Mouse (Mus musculus) liver, embryonic 15.5 days (tissue): ENCODE results near the gene Psme2. TPM values are rescaled to one million over a fixed set of nuclear protein-coding genes. Genes with fewer than 3 reads are reported as not detected.

Experiments
- ATAC-seq: fragments of 200-750 bp; cut with Nextera tagmentation; 2 replicates; pipeline ENCODE4 v1.8.0; 2017; ENCODE audit warnings: moderate number of reproducible peaks, mild to moderate bottlenecking, moderate library complexity; ENCODE audit not compliant: insufficient read depth
- H3K27ac ChIP-seq: fragments of 300-500 bp; sonication (generic); replicated peaks from 2 replicates; pipeline ENCODE4 v1.5.1; 2015; ENCODE audit warnings: mild to moderate bottlenecking, inconsistent platforms
- H3K27me3 ChIP-seq: fragments of 300-500 bp; sonication (generic); 2 replicates; pipeline ENCODE4 v1.6.1; 2015; ENCODE audit warnings: mild to moderate bottlenecking, inconsistent platforms
- H3K36me3 ChIP-seq: fragments of 300-500 bp; sonication (generic); replicated peaks from 2 replicates; pipeline ENCODE4 v1.6.1; 2015; ENCODE audit warnings: moderate library complexity, mild to moderate bottlenecking, inconsistent platforms
- H3K4me1 ChIP-seq: fragments of 300-500 bp; sonication (generic); replicated peaks from 2 replicates; pipeline ENCODE4 v1.6.1; 2015; ENCODE audit warnings: inconsistent platforms
- H3K4me2 ChIP-seq: fragments of 300-500 bp; sonication (generic); 2 replicates; pipeline ENCODE4 v1.6.1; 2015; ENCODE audit warnings: moderate library complexity, mild to moderate bottlenecking, inconsistent platforms
- H3K4me3 ChIP-seq: fragments of 300-500 bp; sonication (generic); replicated peaks from 2 replicates; pipeline ENCODE4 v1.5.1; 2015; ENCODE audit warnings: mild to moderate bottlenecking, inconsistent platforms
- H3K9ac ChIP-seq: fragments of 300-500 bp; sonication (generic); 2 replicates; pipeline ENCODE4 v1.6.1; 2015; ENCODE audit warnings: moderate library complexity, mild to moderate bottlenecking, inconsistent platforms
- H3K9me3 ChIP-seq: fragments of 300-500 bp; sonication (generic); replicated peaks from 2 replicates; pipeline ENCODE4 v1.6.1; 2016; ENCODE audit warnings: inconsistent platforms
- WGBS: fragments of 180-500 bp; shearing (Covaris S2); methylation state at CpG from one replicate; pipeline ENCODE4 v1.1.7; 2015; ENCODE audit warnings: mixed read lengths; ENCODE audit not compliant: insufficient replicate concordance; 5-methylcytosine and 5-hydroxymethylcytosine counted together
- polyA plus RNA-seq: library from polyadenylated mRNA; unstranded; fragments of >200 nt; fragmentation: Nextera tagmentation; extraction: Ambion mirVana; gene quantifications from 2 replicates; pipeline ENCODE4 v1.2.1, GENCODE M21; 2015

The Psme2 gene
- polyA plus RNA-seq, 1 experiment from 2014 or later, result 191 TPM

GRCm38 (mm10) chr14:55550191-55550590 is 40.7 kb downstream of the Psme2 start:
- H3K4me2 ChIP-seq, result no peak overlapping the region
- H3K27ac ChIP-seq, result no peak overlapping the region
- ATAC-seq, result no peak
- no peaks in the 10 kb centered on the region for H3K27me3 ChIP-seq
- no peak overlapping the region for H3K9ac ChIP-seq
- 82% methylated on average over 6 of the region's 6 CpGs for WGBS
- H3K4me3 ChIP-seq, result no peak overlapping the region
- no peaks in the 10 kb centered on the region for H3K9me3 ChIP-seq
- H3K4me1 ChIP-seq, result peaks cover 6% of the 10 kb centered on the region
- peaks cover 56% of the 10 kb centered on the region for H3K36me3 ChIP-seq

- Histone ChIP-seq H3K9me3 (no peaks in the 10 kb centered on the region), H3K27me3 (no peaks in the 10 kb centered on the region), H3K4me3 (no peak overlapping the region), H3K4me2 (no peak overlapping the region), H3K4me1 (peaks cover 33% of the 10 kb centered on the region), H3K27ac (no peak overlapping the region), H3K9ac (no peak overlapping the region), H3K36me3 (peaks cover 74% of the 10 kb centered on the region)
- ATAC-seq, result no peak
- WGBS, result 89% methylated on average over 9 of the region's 9 CpGs
These were observed 46.6 kb downstream of the Psme2 start for GRCm38 (mm10) chr14:55544334-55544733.

GRCm38 (mm10) chr14:55542268-55542667 is 48.6 kb downstream of the Psme2 start:
- Histone ChIP-seq H3K27ac (peak overlapping the region; percentile 92; the same call in 1 of the 2 replicates), H3K9me3 (no peaks in the 10 kb centered on the region), H3K4me2 (peak overlapping the region; percentile 91), H3K4me3 (peak overlapping the region; percentile 74; the same call in 1 of the 2 replicates), H3K4me1 (peaks cover 39% of the 10 kb centered on the region), H3K36me3 (peaks cover 53% of the 10 kb centered on the region), H3K9ac (0 out of 2 replicates have a peak overlapping the region, but pooled peaks have one; percentile 87), H3K27me3 (no peaks in the 10 kb centered on the region)
- WGBS, result 65% methylated on average over 12 of the region's 12 CpGs
- peak; percentile 5; the same call in 1 of the 2 replicates for ATAC-seq

- 3% methylated on average over 10 of the region's 10 CpGs for WGBS
- Histone ChIP-seq H3K27me3 (no peaks in the 10 kb centered on the region), H3K4me3 (peak overlapping the region; percentile 74), H3K36me3 (peaks cover 39% of the 10 kb centered on the region), H3K9me3 (no peaks in the 10 kb centered on the region), H3K9ac (peak overlapping the region; percentile 87), H3K27ac (peak overlapping the region; percentile 92), H3K4me2 (peak overlapping the region; percentile 91), H3K4me1 (peaks cover 44% of the 10 kb centered on the region)
- peak; percentile 16 for ATAC-seq
These were observed 50.1 kb downstream of the Psme2 start for GRCm38 (mm10) chr14:55540787-55541321.

GRCm38 (mm10) chr14:55540067-55540786 is 50.7 kb downstream of the Psme2 start, which contains the start of gene Pck2:
Gene Pck2 (plus strand): TSS chr14:55540266.
- Histone ChIP-seq H3K4me1 (peaks cover 44% of the 10 kb centered on the region), H3K4me2 (peak within 1 kb of the TSS; percentile 91), H3K4me3 (peak within 1 kb of the TSS; percentile 74), H3K27ac (peak within 1 kb of the TSS; percentile 92), H3K36me3 (peaks cover 33% of the 10 kb centered on the region), H3K9me3 (no peaks in the 10 kb centered on the region), H3K9ac (peak within 1 kb of the TSS; percentile 87), H3K27me3 (no peaks in the 10 kb centered on the region)
- under 1% methylated on average over 32 of the region's 32 CpGs for WGBS
- ATAC-seq, result peak; percentile 98

Other genes with a start within 250 kb of the Psme2 start
- gene Dhrs4, start 112.4 kb downstream of the Psme2 start, polyA plus RNA-seq, result 77.8 and 86.8 TPM in 2 replicates
- gene Carmil3, start 100.5 kb downstream of the Psme2 start, polyA plus RNA-seq, result 0.28 and 0.41 TPM in 2 replicates
- gene Cpne6, start 80.7 kb downstream of the Psme2 start, polyA plus RNA-seq, result not detected in 2 replicates
- gene Nrl, start 66.1 kb downstream of the Psme2 start, polyA plus RNA-seq, result not detected in 2 replicates
- gene Pck2, start 50.8 kb downstream of the Psme2 start, polyA plus RNA-seq, result 36.0 and 39.9 TPM in 2 replicates
- 57.9 and 64.1 TPM in 2 replicates for gene Dcaf11, start 31.1 kb downstream of the Psme2 start, polyA plus RNA-seq
- gene A730061H03Rik, start 30.7 kb downstream of the Psme2 start, polyA plus RNA-seq, result 1.6 and 2.1 TPM in 2 replicates
- gene Fitm1, start 15.5 kb downstream of the Psme2 start, polyA plus RNA-seq, result 1.1 and 1.9 TPM in 2 replicates
- gene Psme1, start 13.0 kb downstream of the Psme2 start, polyA plus RNA-seq, result 108 and 116 TPM in 2 replicates
- gene Emc9, start 5.8 kb downstream of the Psme2 start, polyA plus RNA-seq, result 25.6 and 25.9 TPM in 2 replicates
- gene Rnf31, start 595 bp upstream of the Psme2 start, polyA plus RNA-seq, result 9.1 and 12.0 TPM in 2 replicates
- 20.7 and 20.9 TPM in 2 replicates for gene Irf9, start 12.5 kb upstream of the Psme2 start, polyA plus RNA-seq
- 1.7 and 1.9 TPM in 2 replicates for gene Rec8, start 26.9 kb upstream of the Psme2 start, polyA plus RNA-seq
- gene Ipo4, start 44.8 kb upstream of the Psme2 start, polyA plus RNA-seq, result 26.6 and 36.7 TPM in 2 replicates
- 0.54 and 0.67 TPM in 2 replicates for gene Gm49378, start 46.8 kb upstream of the Psme2 start, polyA plus RNA-seq
- 48.4 and 51.7 TPM in 2 replicates for gene Tm9sf1, start 52.7 kb upstream of the Psme2 start, polyA plus RNA-seq
- 0.09 TPM in 1 of 2 replicates, not detected in the other for gene Tssk4, start 59.1 kb upstream of the Psme2 start, polyA plus RNA-seq
- 18.4 and 18.5 TPM in 2 replicates for gene Mdp1, start 69.4 kb upstream of the Psme2 start, polyA plus RNA-seq
- 21.2 and 25.6 TPM in 2 replicates for gene Gmpr2, start 80.8 kb upstream of the Psme2 start, polyA plus RNA-seq
- gene Nedd8, start 81.0 kb upstream of the Psme2 start, polyA plus RNA-seq, result 218 and 233 TPM in 2 replicates
- 21.0 and 22.4 TPM in 2 replicates for gene Tinf2, start 90.7 kb upstream of the Psme2 start, polyA plus RNA-seq
- gene Tgm1, start 122.8 kb upstream of the Psme2 start, polyA plus RNA-seq, result 2.9 and 3.9 TPM in 2 replicates
- 10.5 and 11.0 TPM in 2 replicates for gene Rabggta, start 131.2 kb upstream of the Psme2 start, polyA plus RNA-seq
- gene Dhrs1, start 154.6 kb upstream of the Psme2 start, polyA plus RNA-seq, result 39.4 and 43.5 TPM in 2 replicates
- 23.4 and 24.4 TPM in 2 replicates for gene Nop9, start 154.6 kb upstream of the Psme2 start, polyA plus RNA-seq
- gene Cideb, start 167.3 kb upstream of the Psme2 start, polyA plus RNA-seq, result 57.5 and 77.8 TPM in 2 replicates
- 0.74 and 0.93 TPM in 2 replicates for gene Ltb4r2, start 170.3 kb upstream of the Psme2 start, polyA plus RNA-seq
- 14.0 and 14.5 TPM in 2 replicates for gene Ltb4r1, start 174.8 kb upstream of the Psme2 start, polyA plus RNA-seq
- gene Adcy4, start 193.0 kb upstream of the Psme2 start, polyA plus RNA-seq, result 1.4 and 1.9 TPM in 2 replicates
- 16.9 and 19.7 TPM in 2 replicates for gene Ripk3, start 197.8 kb upstream of the Psme2 start, polyA plus RNA-seq
- 0.67 and 0.86 TPM in 2 replicates for gene Nfatc4, start 232.0 kb upstream of the Psme2 start, polyA plus RNA-seq